Mouse (Mus musculus): Measurements from ENCODE around the gene Xlr3b.
A peak's percentile ranks its signal among the peaks of the same experiment; 100 is the strongest.
"Not testable (repeated sequence)": the region's sequence is repeated elsewhere in the genome, so short reads cannot be mapped to it uniquely, and the experiment has no call there.

The Xlr3b gene

DNA sequence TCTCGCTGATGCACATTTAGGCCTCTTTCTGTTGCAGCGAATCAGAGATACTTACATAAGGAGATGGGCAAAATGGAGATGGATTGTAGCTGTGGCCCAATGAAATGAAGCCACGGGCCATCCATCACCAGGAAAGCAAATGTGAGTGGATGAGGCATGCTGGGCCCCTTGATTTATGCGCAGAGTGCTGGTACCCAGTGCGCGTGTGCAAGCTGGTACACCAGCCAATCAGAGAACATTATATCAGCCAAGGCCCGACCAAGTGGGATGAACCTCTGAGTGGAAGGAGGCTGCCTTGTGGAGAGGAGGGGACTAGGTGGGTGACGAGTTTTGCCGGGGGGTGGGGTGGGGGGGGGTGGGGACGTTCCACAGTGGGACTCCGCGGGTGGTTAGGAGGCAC is at the start of gene Xlr3b:
Xlr3b (plus strand) TSS at position 274 of the 400 bp plus-strand sequence.
- peak; percentile 27 for DNase-seq

- not testable (repeated sequence) for DNase-seq
These were observed 48.8 kb upstream of the Xlr3b start for GRCm38 (mm10) chrX:73143218-73143618.

DNA sequence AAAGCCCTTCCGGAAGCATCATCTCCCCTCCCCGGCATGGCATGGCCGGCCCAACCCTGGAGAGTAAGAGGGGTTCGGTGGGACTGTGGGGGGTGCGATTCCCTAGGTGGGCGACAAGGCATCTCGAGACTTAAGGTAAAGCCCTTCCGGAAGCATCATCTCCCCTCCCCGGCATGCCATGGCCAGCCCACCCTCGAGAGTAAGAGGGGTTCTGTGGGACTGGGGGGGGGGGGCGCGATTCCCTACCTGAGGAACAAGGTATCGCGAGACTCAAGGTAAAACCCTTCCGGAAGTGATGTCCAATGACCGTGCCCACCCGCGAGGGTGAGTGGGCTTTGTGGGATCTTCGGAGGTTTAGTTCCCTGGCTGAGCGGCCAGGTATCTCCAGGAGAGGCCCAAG is 43.5 kb upstream of the Xlr3b start, which contains the start of gene Xlr5b:
Xlr5b (plus strand) TSS at position 301 of the 400 bp plus-strand sequence.
- not testable (repeated sequence) for DNase-seq

- not testable (repeated sequence) for DNase-seq
These were observed 42.7 kb upstream of the Xlr3b start, which contains the start of gene DXBay18 for GRCm38 (mm10) chrX:73149350-73149749. DXBay18 (minus strand) TSS chrX:73149450.

- DNase-seq = not testable (repeated sequence)
These were observed 15.1 kb upstream of the Xlr3b start, which contains the start of gene Spin2d for GRCm38 (mm10) chrX:73176889-73177288. Spin2d (minus strand) TSS chrX:73176989.

- peak; percentile 42 for DNase-seq
These were observed 22.0 kb downstream of the Xlr3b start, which contains the start of gene Xlr4b for GRCm38 (mm10) chrX:73213819-73214564. Xlr4b (plus strand) TSS chrX:73214333.

GRCm38 (mm10) chrX:73225365-73225764 is 33.4 kb downstream of the Xlr3b start:
- DNase-seq = no peak

DNA sequence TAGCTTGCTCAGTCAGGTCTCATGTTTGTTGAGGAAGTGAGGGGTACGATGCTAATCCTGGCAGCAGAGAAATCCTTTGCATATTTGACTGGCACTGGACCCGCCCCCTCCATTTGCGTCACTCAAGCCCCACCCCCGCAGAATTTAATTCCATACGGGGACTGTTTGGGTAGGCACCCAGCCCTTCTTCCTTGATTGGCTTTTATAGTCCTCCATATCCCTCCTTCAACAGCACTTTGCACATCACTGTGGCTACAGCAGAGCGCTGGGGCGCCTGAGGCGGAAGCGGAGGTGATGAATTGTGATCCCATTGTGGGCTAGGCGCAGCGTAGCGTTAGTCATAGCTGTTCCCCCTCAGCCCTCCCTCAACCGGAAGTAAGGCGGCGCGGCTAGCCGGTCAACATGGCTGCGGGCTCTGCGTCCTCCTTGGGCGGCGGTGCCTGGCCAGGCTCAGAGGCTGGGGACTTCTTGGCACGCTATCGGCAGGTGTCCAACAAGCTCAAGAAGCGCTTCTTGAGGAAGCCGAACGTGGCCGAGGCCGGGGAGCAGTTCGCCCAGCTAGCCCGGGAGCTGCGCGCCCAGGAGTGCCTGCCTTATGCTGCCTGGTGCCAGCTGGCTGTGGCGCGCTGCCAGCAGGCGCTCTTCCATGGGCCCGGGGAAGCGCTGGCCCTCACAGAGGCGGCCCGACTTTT is 36.1 kb downstream of the Xlr3b start, which contains the start of gene F8a:
F8a (plus strand) TSS at position 378 of the 692 bp plus-strand sequence.
- DNase-seq = peak; percentile 79

DNA sequence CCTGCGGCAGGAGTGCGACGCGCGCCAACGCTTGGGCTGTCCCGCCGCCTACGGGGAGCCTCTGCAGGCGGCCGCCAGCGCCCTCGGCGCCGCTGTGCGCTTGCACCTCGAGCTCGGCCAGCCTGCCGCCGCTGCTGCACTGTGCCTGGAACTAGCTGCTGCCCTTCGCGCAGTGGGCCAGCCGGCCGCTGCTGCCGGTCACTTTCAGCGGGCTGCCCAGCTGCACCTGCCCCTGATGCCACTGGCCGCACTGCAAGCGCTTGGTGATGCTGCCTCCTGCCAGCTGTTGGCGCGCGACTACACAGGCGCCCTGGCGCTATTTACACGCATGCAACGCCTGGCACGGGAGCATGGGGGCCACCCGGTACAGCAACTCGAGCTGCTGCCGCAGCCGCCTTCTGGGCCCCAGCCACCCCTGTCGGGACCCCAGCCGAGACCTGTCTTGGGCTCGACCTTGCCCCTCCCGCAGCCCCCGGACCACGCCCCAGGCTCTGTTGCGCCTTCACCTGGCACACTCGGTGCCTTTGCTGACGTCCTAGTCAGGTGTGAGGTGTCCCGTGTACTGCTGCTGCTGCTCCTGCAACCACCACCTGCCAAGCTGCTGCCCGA is 36.7 kb downstream of the Xlr3b start:
- DNase-seq = peak; percentile 77

GRCm38 (mm10) chrX:73229288-73229687 is 37.3 kb downstream of the Xlr3b start:
- no peak for DNase-seq

DNA sequence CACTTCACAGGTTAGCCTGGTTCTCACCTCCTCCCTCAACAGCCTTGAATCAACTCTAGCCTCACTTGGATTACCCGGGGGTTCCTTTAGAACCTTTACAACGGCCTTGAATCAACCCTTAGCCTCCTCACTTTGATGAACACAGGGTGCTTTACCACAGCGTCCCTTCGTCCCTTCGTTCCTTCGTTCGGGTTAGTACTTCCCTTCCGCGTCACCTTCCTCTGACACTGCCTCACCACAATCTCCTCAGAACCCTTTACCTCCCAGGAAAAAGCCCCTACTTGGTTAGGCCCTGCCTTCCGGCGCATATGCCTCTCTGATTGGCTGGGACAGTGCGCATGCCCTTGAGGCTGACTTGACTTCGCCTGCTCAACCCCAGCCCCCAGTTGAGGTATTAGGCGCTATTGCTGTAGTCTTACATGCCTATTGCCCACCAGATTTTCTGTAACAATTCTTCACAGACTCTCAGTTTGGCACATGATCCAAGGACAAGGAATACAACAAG is 50.9 kb downstream of the Xlr3b start, which contains the start of gene Xlr4c:
Xlr4c (minus strand) TSS at position 310 of the 505 bp plus-strand sequence.
- peak; percentile 6 for DNase-seq

All from thymus, postnatal 14 days (tissue).